26 mouse cellular contexts compared by ENCODE assay signal in the genomic region with DNA sequence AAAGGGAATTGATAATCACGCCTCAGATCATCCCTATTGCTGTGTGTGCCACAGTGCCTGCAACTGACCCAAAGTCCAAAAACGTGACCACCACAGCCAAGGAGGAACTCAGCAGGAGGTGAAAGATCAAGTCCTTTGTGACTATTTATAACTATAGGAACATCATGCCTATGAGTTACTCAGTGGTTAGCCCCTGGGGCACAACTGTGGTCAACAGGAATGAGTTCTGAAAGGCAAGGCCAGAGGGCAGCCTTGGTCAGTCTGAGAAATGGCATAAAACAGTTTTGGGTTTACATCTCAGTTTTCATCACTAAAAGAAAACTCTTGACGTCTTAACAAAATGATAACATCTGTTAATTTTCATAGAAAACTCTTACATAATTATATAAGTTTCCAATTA.
DNase-seq lines count a peak whose midpoint lies in the region; ATAC-seq and TF ChIP-seq lines count a peak whose summit lies in the region.
"Had no signal": no experiment of that assay in that cellular context is flagged by ENCODE, and none has a peak within 500 bp of the region (broad histone marks: within the 10 kb centered on the region; RNA-seq: fewer than 3 reads in every experiment).

No protein-coding gene starts in this region.

- H3K9me3 ChIP-seq in heart, embryonic 15.5 days (replicated peaks) = no peaks in the 10 kb centered on the region
- no peaks in the 10 kb centered on the region for H3K9me3 ChIP-seq in stomach, postnatal 0 days (ENCODE audit: control insufficient read depth, low read length)
- no peaks in the 10 kb centered on the region for H3K9me3 ChIP-seq in hindbrain, embryonic 10.5 days
- H3K9me3 ChIP-seq: forebrain, embryonic 15.5 days; hindbrain, embryonic 13.5 days; midbrain, embryonic 15.5 days had no signal

- no peaks in the 10 kb centered on the region for H3K79me2 ChIP-seq in heart, adult 2 months (replicated peaks; ENCODE audit: control insufficient read depth, insufficient read depth, low read length)

- no peak overlapping the region for H3K4me3 ChIP-seq in heart, adult 2 months
- no peak overlapping the region for H3K4me3 ChIP-seq in heart, embryonic 15.5 days
- no peak overlapping the region for H3K4me3 ChIP-seq in stomach, postnatal 0 days (ENCODE audit: low read depth, low read length)
- no peak overlapping the region for H3K4me3 ChIP-seq in hindbrain, embryonic 10.5 days
- H3K4me3 ChIP-seq: forebrain, embryonic 15.5 days; hindbrain, embryonic 13.5 days; midbrain, embryonic 15.5 days had no signal

- H3K27me3 ChIP-seq in heart, adult 2 months (ENCODE audit: control insufficient read depth, insufficient read depth, low read length) = no peaks in the 10 kb centered on the region
- no peaks in the 10 kb centered on the region for H3K27me3 ChIP-seq in heart, embryonic 15.5 days
- no peaks in the 10 kb centered on the region for H3K27me3 ChIP-seq in Patski
- H3K27me3 ChIP-seq in stomach, postnatal 0 days (ENCODE audit: control insufficient read depth, insufficient read depth, low read length) = no peaks in the 10 kb centered on the region
- H3K27me3 ChIP-seq in hindbrain, embryonic 10.5 days (ENCODE audit: insufficient read depth, poor library complexity, severe bottlenecking) = no peaks in the 10 kb centered on the region
- H3K27me3 ChIP-seq: forebrain, embryonic 15.5 days; hindbrain, embryonic 13.5 days; midbrain, embryonic 15.5 days had no signal

- intact Hi-C loops in heart, adult 2 months (cut with DNase I) = no loop called here
- intact Hi-C loops in heart, postnatal 10 days (cut with DNase I) = loop anchor here (5.0 kb wide), 2 partner anchors 168 to 1498 kb away; no protein-coding TSS in a partner anchor

- TF ChIP-seq EP300 in heart, adult 2 months (IDR thresholded peaks at IDR 0.05; ENCODE audit: insufficient read depth, low read depth, low read length) = no peak
- TF ChIP-seq EP300 in stomach, postnatal 0 days (optimal IDR thresholded peaks at IDR 0.05) = no peak

- no peak overlapping the region for H3K4me2 ChIP-seq in heart, embryonic 15.5 days
- H3K4me2 ChIP-seq in stomach, postnatal 0 days (replicated peaks; ENCODE audit: low read depth) = no peak overlapping the region
- H3K4me2 ChIP-seq: forebrain, embryonic 15.5 days; hindbrain, embryonic 13.5 days; lung, embryonic 14.5 days; midbrain, embryonic 15.5 days had no signal

- POLR2A ChIA-PET in Patski (lab: Charles Lee) = no interaction called here

- CTCF ChIA-PET in Patski (lab: Charles Lee) = no interaction called here

- no peak for ATAC-seq in heart, embryonic 15.5 days (replicated peaks; ENCODE audit: insufficient number of reproducible peaks, insufficient read depth, low FRiP score, low read depth)
- ATAC-seq in Patski = no peak
- no peak for ATAC-seq in stomach, postnatal 0 days (ENCODE audit: low FRiP score, low TSS enrichment)
- ATAC-seq: activated CD4-positive, CD25-positive, alpha-beta regulatory T cell, adult 4 months; forebrain, embryonic 15.5 days; intestine, embryonic 16.5 days; midbrain, embryonic 15.5 days had no signal

- TF ChIP-seq POLR2A in heart, adult 2 months (IDR thresholded peaks at IDR 0.05; ENCODE audit: insufficient read depth, low read depth, low read length) = no peak

- DNase-seq in heart, adult 2 months = no peak
- no peak for DNase-seq in heart, postnatal 4 days
- DNase-seq in heart, postnatal 10 days = no peak
- DNase-seq in Patski (ENCODE audit: low read depth, low spot score) = no peak
- DNase-seq in stomach, postnatal 0 days (ENCODE audit: low spot score) = no peak
- DNase-seq in hindbrain, embryonic 10.5 days (ENCODE audit: low spot score) = no peak
- DNase-seq: adrenal gland, adult 8-10 months; cerebellum, adult 11 months; cerebellum, adult 9-10 months; cerebellum, postnatal 36 days; gastrocnemius, postnatal 25 days; kidney, adult 8-10 months; layer of hippocampus, adult 9-11 months; liver; lung, embryonic 14.5 days; lung, postnatal 14 days; right cerebral cortex, postnatal 25 days; thymus, postnatal 4 days had no signal

- H3K4me1 ChIP-seq in heart, adult 2 months (ENCODE audit: control insufficient read depth, insufficient read depth, low read length) = peaks cover 3% of the 10 kb centered on the region; the same call in 1 of the 2 replicates
- peaks cover 26% of the 10 kb centered on the region for H3K4me1 ChIP-seq in heart, embryonic 15.5 days (replicated peaks)
- H3K4me1 ChIP-seq in stomach, postnatal 0 days (replicated peaks; ENCODE audit: control insufficient read depth, insufficient read depth) = no peaks in the 10 kb centered on the region
- H3K4me1 ChIP-seq in hindbrain, embryonic 10.5 days (replicated peaks) = no peaks in the 10 kb centered on the region
- H3K4me1 ChIP-seq: midbrain, embryonic 15.5 days had no signal

- H3K36me3 ChIP-seq in heart, adult 2 months (ENCODE audit: control insufficient read depth, insufficient read depth, low read length) = peaks cover 9% of the 10 kb centered on the region
- H3K36me3 ChIP-seq in heart, embryonic 15.5 days = peaks cover 13% of the 10 kb centered on the region
- H3K36me3 ChIP-seq in stomach, postnatal 0 days (ENCODE audit: control insufficient read depth, insufficient read depth, low read length) = peaks cover 4% of the 10 kb centered on the region; the same call in 1 of the 2 replicates
- H3K36me3 ChIP-seq in hindbrain, embryonic 10.5 days = peaks cover 76% of the 10 kb centered on the region
- H3K36me3 ChIP-seq: midbrain, embryonic 15.5 days had no signal

- no peak overlapping the region for H3K27ac ChIP-seq in heart, adult 2 months
- peak overlapping the region; percentile 28; the same call in 1 of the 2 replicates for H3K27ac ChIP-seq in heart, embryonic 15.5 days
- no peak overlapping the region for H3K27ac ChIP-seq in stomach, postnatal 0 days (replicated peaks)
- no peak overlapping the region for H3K27ac ChIP-seq in hindbrain, embryonic 10.5 days
- H3K27ac ChIP-seq: forebrain, embryonic 15.5 days; hindbrain, embryonic 13.5 days; kidney, postnatal 0 days; liver, embryonic 14.5 days; midbrain, embryonic 15.5 days had no signal

- TF ChIP-seq CTCF in heart, adult 2 months (IDR thresholded peaks at IDR 0.05) = peak; percentile 31
- peak; percentile 8 for TF ChIP-seq CTCF in Patski (IDR thresholded peaks at IDR 0.05)
- 0 out of 2 replicates have a peak, but pooled peaks have one; percentile 13 for TF ChIP-seq CTCF in stomach, postnatal 0 days (IDR thresholded peaks at IDR 0.05; ENCODE audit: low read depth)

- H3K9ac ChIP-seq in heart, adult 2 months (ENCODE audit: low read depth, low read length) = no peak overlapping the region
- H3K9ac ChIP-seq in heart, embryonic 15.5 days = no peak overlapping the region
- H3K9ac ChIP-seq in stomach, postnatal 0 days (ENCODE audit: low read length) = no peak overlapping the region
- H3K9ac ChIP-seq: forebrain, embryonic 15.5 days; hindbrain, embryonic 13.5 days; liver, embryonic 14.5 days; lung, embryonic 14.5 days; midbrain, embryonic 15.5 days had no signal

- WGBS in heart, adult 2 months = 47% methylated on average over 3 of the region's 3 CpGs
- 55% methylated on average over 3 of the region's 3 CpGs for WGBS in heart, embryonic 15.5 days
- WGBS in stomach, postnatal 0 days = 78% methylated on average over 3 of the region's 3 CpGs
- WGBS in hindbrain, embryonic 10.5 days = 69% methylated on average over 3 of the region's 3 CpGs

- in situ Hi-C loops in Patski (cut with MboI; ENCODE audit: low pct_unique_long_range_greater_than_20kb) = loop anchor here (10.0 kb wide), 1 partner anchor 250 kb away; a partner anchor contains a TSS
